Comparison of ENCODE assay signal across 10 mouse cellular contexts in genomic region chr2:165869257-165869656, GRCm38 (mm10). TPM values are rescaled to one million over a fixed set of nuclear protein-coding genes. Genes with fewer than 3 reads are reported as not detected.
DNase-seq lines count a peak whose midpoint lies in the region; ATAC-seq lines count a peak whose summit lies in the region.
"Had no signal": no experiment of that assay in that cellular context is flagged by ENCODE, and none has a peak within 500 bp of the region (broad histone marks: within the 10 kb centered on the region; RNA-seq: fewer than 3 reads in every experiment).

No protein-coding gene starts in this region.

- H3K9ac ChIP-seq in hindbrain, embryonic 11.5 days (ENCODE audit: low read depth, low read length), result no peak overlapping the region
- H3K9ac ChIP-seq in neural tube, embryonic 13.5 days, result no peak overlapping the region
- no peak overlapping the region for H3K9ac ChIP-seq in limb, embryonic 15.5 days

- peak overlapping the region; percentile 83 for H3K27ac ChIP-seq in hindbrain, embryonic 10.5 days
- H3K27ac ChIP-seq in hindbrain, embryonic 11.5 days (ENCODE audit: low read depth, low read length), result no peak overlapping the region
- peak overlapping the region; percentile 92 for H3K27ac ChIP-seq in neural tube, embryonic 13.5 days (replicated peaks)
- H3K27ac ChIP-seq in limb, embryonic 15.5 days, result peak overlapping the region; percentile 38; the same call in 1 of the 2 replicates

- DNase-seq in hindbrain, embryonic 10.5 days (ENCODE audit: low spot score), result no peak
- no peak for DNase-seq in hindbrain, embryonic 11.5 days (ENCODE audit: low spot score)
- DNase-seq in neural tube, embryonic 10.5 days (ENCODE audit: extremely low spot score, low spot score), result no peak
- no peak for DNase-seq in right cerebral cortex, postnatal 4 days
- DNase-seq in gastrocnemius, postnatal 4 days (ENCODE audit: low spot score in 2 of 2), result no peak
- no peak for DNase-seq in gastrocnemius, adult 18-20 months (ENCODE audit: low spot score)

- 93% methylated on average over 1 of the region's 1 CpGs for WGBS in hindbrain, embryonic 10.5 days
- WGBS in hindbrain, embryonic 11.5 days, result 90% methylated on average over 1 of the region's 1 CpGs
- WGBS in neural tube, embryonic 13.5 days, result 55% methylated on average over 1 of the region's 1 CpGs
- WGBS in limb, embryonic 15.5 days, result 35% methylated on average over 1 of the region's 1 CpGs

- H3K4me1 ChIP-seq in hindbrain, embryonic 10.5 days (replicated peaks), result peaks cover 70% of the 10 kb centered on the region
- peaks cover 14% of the 10 kb centered on the region for H3K4me1 ChIP-seq in hindbrain, embryonic 11.5 days (replicated peaks; ENCODE audit: control insufficient read depth, insufficient read depth, low read length)
- H3K4me1 ChIP-seq in neural tube, embryonic 13.5 days (replicated peaks), result peaks cover 96% of the 10 kb centered on the region
- H3K4me1 ChIP-seq in limb, embryonic 15.5 days, result peaks cover 55% of the 10 kb centered on the region

- H3K27me3 ChIP-seq in hindbrain, embryonic 10.5 days (ENCODE audit: insufficient read depth, poor library complexity, severe bottlenecking), result no peaks in the 10 kb centered on the region
- no peaks in the 10 kb centered on the region for H3K27me3 ChIP-seq in hindbrain, embryonic 11.5 days (ENCODE audit: control insufficient read depth, insufficient read depth, low read length)
- H3K27me3 ChIP-seq in neural tube, embryonic 13.5 days, result no peaks in the 10 kb centered on the region
- H3K27me3 ChIP-seq in limb, embryonic 15.5 days, result no peaks in the 10 kb centered on the region
- H3K27me3 ChIP-seq: limb, embryonic 12.5 days had no signal

- no peak overlapping the region for H3K4me3 ChIP-seq in hindbrain, embryonic 10.5 days
- H3K4me3 ChIP-seq in hindbrain, embryonic 11.5 days (ENCODE audit: low read depth, low read length), result no peak overlapping the region
- no peak overlapping the region for H3K4me3 ChIP-seq in neural tube, embryonic 13.5 days
- H3K4me3 ChIP-seq in limb, embryonic 15.5 days, result no peak overlapping the region
- H3K4me3 ChIP-seq: limb, embryonic 12.5 days had no signal

- H3K36me3 ChIP-seq in hindbrain, embryonic 10.5 days, result peaks cover 69% of the 10 kb centered on the region
- H3K36me3 ChIP-seq in hindbrain, embryonic 11.5 days (ENCODE audit: control insufficient read depth, insufficient read depth, low read length), result no peaks in the 10 kb centered on the region
- H3K36me3 ChIP-seq in neural tube, embryonic 13.5 days, result peaks cover 24% of the 10 kb centered on the region
- H3K36me3 ChIP-seq in limb, embryonic 15.5 days, result peaks cover 14% of the 10 kb centered on the region

- ATAC-seq in hindbrain, embryonic 11.5 days (ENCODE audit: low FRiP score), result no peak
- no peak for ATAC-seq in neural tube, embryonic 13.5 days (ENCODE audit: low read depth)
- ATAC-seq in limb, embryonic 15.5 days (ENCODE audit: insufficient number of reproducible peaks, low FRiP score, low TSS enrichment, low read depth), result no peak

- H3K4me2 ChIP-seq in hindbrain, embryonic 11.5 days (replicated peaks; ENCODE audit: low read depth, low read length), result no peak overlapping the region
- no peak overlapping the region for H3K4me2 ChIP-seq in neural tube, embryonic 13.5 days
- H3K4me2 ChIP-seq in limb, embryonic 15.5 days, result no peak overlapping the region
- H3K4me2 ChIP-seq: limb, embryonic 12.5 days had no signal

- no peaks in the 10 kb centered on the region for H3K9me3 ChIP-seq in hindbrain, embryonic 10.5 days
- no peaks in the 10 kb centered on the region for H3K9me3 ChIP-seq in hindbrain, embryonic 11.5 days (ENCODE audit: control insufficient read depth, low read length)
- H3K9me3 ChIP-seq in neural tube, embryonic 13.5 days, result no peaks in the 10 kb centered on the region
- H3K9me3 ChIP-seq in limb, embryonic 15.5 days, result no peaks in the 10 kb centered on the region
- H3K9me3 ChIP-seq: G1E; limb, embryonic 12.5 days had no signal

RNA-seq across cellular contexts. Expression of gene Zmynd8, which starts 29.6 kb away (rescaled TPM):
- 60.0 and 65.2 TPM in 2 replicates for polyA plus RNA-seq in hindbrain, embryonic 10.5 days (2016; fragmentation: Nextera tagmentation; extraction: Ambion mirVana)
- polyA plus RNA-seq in hindbrain, embryonic 11.5 days (2014; fragmentation: Nextera tagmentation; extraction: Ambion mirVana), result 41.9 and 52.9 TPM in 2 replicates
- polyA plus RNA-seq in neural tube, embryonic 13.5 days (2015; fragmentation: Nextera tagmentation; extraction: Ambion mirVana), result 69.0 and 73.2 TPM in 2 replicates
- polyA plus RNA-seq in limb, embryonic 15.5 days (2015; fragmentation: Nextera tagmentation; extraction: Ambion mirVana), result 40.4 and 52.2 TPM in 2 replicates
- 10 to 100 TPM; 39.0 to 39.6 TPM for total RNA-seq in gastrocnemius, postnatal 4 days (2021)
- 10 to 100 TPM; 16.4 to 17.2 TPM for total RNA-seq in gastrocnemius, adult 18-20 months (2021)
